Mouse (Mus musculus) lung, adult 2 months (tissue): ENCODE measurements around the gene Dkk3.

Source experiments
- CTCF ChIP-seq: fragments of 200-500 bp; IDR thresholded peaks from 2 replicates; pipeline ENCODE4 v1.5.1; 2011; ENCODE audit warnings: mild to moderate bottlenecking, low read length, control low read depth; ENCODE audit not compliant: insufficient read depth
- POLR2A ChIP-seq: fragments of 200-500 bp; IDR thresholded peaks from 2 replicates; pipeline ENCODE4 v1.6.1; 2011; ENCODE audit warnings: low read depth, mild to moderate bottlenecking, control low read depth, low read length, borderline replicate concordance; ENCODE audit errors: extremely low read depth

DNA sequence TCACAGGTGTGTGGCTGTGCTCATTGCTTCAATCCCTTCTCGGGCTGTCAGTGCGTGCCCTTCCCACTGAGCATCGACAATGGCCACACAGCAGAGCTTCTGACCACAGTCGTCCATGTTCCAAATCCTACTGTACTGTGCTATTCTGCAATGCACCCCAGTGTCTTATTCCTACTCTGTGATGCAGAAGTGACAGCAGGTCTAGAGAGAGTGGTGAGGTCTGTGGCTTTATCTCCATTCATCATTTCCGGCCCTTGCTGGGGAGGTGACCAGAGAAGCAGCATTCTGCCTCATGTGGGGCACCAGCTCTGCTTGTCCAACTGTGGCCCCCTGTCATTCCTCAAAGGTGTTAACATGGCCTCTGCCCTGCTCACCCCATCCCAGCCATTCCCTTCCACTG, 22.3 kb downstream of the Dkk3 start:
- TF ChIP-seq CTCF = no peak
- no peak for TF ChIP-seq POLR2A
